Mouse (Mus musculus) natural killer cell, adult 2 months (primary cell): ENCODE measurements around the gene Isx.

Experiments
- DNase-seq, 2 experiments: peaks; one replicate each; pipeline ENCODE4 v3.0.0; 2022; ENCODE audit warnings: low spot score in 2 of 2

The Isx gene

GRCm38 (mm10) chr8:74901765-74902164 is 28.8 kb downstream of the Isx start:
- no peak for DNase-seq

DNA sequence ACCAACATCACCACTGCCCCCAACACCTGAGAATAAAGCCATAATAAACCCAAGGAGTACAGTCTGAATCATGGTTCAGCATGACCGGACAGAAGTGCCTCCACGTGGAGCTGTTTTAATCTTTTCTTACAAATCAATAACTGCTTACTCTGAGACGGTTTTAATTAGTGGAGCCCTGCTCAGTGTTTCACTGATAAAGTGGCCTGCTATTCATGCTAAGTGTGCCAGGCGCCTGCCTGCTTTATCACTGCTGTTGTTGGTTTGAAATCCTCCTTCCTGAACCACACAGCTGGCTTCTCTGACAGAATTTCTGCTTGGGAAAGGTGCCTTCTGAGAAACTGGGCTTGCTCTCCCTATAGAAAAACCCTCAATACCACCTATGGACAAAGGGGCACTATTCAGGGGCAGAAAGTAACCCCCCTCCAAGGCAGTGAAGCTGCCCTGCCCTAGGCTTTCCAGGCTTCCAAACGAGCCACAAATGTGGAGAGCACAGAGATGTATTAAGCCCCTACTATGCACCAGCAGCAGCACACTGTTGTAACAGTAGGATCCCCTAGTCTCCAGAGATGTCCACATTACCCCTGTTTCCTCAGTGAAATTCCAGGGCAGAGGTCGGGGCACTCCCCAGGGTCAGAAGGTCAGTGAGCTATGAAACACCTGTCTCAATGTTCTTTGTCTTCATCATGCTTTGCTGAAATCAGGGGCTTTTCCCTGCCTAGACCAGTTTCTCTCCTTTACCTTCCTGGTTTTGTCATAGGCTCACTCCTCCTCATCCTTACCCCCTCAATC is 30.3 kb downstream of the Isx start:
- DNase-seq: no peak

- DNase-seq: no peak
Observed at GRCm38 (mm10) chr8:74906333-74906732, 33.4 kb downstream of the Isx start.

DNA sequence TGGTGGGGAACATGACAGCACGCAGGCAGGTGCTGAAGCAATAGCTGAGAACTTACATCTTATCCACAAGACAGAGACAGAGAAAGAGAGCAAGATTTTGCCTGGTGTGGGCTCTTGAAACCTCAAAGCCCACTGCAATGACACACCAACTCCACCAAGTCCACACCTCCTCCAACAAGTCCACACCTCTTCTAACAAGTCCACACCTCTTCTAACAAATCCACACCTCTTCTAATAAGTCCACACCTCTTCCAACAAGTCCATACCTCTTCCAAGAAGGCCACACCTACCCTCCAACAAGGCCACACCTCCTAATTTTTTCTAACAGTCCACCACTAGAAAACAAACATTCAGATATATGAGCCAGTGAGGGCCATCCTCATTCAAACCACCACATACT is 37.7 kb downstream of the Isx start:
- DNase-seq: no peak

GRCm38 (mm10) chr8:74920691-74921421 is 47.9 kb downstream of the Isx start:
- no peak for DNase-seq

DNA sequence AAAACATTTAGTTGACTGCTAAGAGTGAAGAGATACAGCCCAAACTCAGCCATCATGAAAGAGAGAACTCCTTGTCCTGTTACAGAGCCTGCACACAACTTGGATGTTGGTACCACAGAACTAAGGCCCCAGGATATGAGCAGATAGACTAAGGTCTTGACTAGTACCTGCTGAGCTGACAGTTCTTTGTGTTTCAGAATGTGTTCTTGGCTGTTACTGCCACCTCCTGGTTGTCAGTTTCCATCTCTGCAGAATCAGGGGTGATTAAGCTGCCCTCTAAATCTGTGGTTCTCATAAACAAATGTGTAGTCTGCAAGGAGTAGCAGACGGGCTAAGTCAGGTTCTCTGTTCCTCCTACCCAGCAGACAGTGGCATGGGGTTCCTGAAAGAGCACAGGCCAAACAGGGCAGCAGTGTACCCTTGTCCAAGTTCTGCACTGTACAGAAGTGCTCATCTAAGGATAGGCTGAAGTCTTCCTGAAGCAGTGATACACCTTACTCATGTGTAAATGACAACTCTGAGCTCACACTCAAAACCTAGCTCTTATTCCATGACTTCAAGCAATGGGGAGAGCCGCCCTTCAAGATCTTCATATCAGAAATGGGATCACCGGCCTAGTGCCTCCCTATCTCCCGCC is 49.0 kb downstream of the Isx start:
- DNase-seq: no peak

GRCm38 (mm10) chr8:74927940-74928339 is 55.0 kb downstream of the Isx start:
- DNase-seq: no peak

DNA sequence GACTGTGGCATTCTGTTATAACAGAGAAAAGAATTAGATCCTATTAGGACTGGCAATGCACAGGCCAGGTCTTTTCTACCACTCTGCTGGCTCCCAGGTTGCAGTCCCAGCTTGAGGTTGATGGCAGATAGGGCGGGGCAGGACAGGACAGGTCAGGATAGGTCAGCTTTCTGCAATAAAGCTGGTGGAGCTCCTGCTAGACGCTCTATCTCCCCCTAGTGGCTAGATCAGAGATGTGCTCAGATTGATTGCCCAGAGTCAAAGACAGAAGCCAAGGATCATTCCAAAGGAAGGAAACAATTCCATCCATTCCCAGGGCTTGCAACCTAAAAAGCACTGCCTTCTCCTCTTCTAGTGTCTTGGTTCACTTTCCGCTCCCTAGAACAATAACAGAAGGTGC is 57.8 kb downstream of the Isx start:
- peak in 1 of 2 experiments; percentile 2 for DNase-seq

- peak in 1 of 2 experiments; percentile 1 for DNase-seq
Observed at GRCm38 (mm10) chr8:74935308-74935707, 62.3 kb downstream of the Isx start.

DNA sequence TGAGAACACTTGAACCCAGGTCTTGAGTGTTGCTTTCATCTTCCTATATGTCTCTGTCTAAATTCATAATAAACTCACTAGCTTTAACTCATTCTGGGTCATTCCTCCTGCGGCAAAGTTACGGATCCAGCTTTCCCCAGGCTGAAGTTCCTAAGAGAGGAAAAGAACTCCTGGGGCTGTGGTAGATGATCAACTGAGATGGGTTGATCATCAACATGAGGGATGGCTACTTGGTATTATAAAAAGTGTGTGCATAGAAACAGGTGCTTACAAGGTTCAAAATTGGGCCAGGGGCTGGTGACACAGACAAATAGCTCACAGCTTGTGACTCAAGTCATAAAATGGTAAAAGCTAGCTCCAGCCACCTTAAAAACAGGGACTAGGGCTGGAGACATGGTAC is 63.7 kb downstream of the Isx start:
- DNase-seq: no peak

GRCm38 (mm10) chr8:74942056-74942455 is 69.1 kb downstream of the Isx start:
- DNase-seq: no peak
